Mouse (Mus musculus): ENCODE measurements around the gene Emc8. TPM values are rescaled to one million over a fixed set of nuclear protein-coding genes. Genes with fewer than 3 reads are reported as not detected.

Gene Emc8
- total RNA-seq (2023): 10 to 100 TPM; 18.6 to 40.3 TPM

DNA sequence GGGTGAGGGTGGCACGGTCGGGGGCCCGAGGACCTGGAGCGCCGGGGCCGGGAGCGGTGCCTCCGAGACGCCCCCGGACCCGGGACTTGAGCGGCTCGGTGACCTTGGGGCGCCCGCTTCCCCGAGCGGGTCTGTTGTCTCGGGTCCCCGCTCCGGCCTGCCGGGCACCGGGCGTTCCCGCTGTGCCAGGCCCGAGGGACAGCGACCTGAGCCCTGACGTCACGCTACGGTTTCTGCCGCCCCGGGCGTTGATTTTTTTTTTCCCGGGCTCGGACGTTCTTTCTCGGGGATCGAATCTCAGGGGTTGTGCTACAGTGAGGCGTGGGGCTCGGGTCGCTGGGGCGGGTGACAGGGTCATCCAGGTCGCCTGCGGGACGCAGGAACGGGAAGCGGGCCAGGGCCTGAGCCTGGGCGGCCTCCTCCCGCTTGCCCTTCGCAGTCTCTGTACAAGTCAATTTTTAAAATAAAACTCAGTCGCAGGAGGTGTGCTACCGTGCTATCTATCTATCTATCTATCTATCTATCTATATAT lies at the start of gene Emc8:
Gene Emc8 (minus strand): TSS at position 200 of the 532 bp plus-strand sequence.

DNA sequence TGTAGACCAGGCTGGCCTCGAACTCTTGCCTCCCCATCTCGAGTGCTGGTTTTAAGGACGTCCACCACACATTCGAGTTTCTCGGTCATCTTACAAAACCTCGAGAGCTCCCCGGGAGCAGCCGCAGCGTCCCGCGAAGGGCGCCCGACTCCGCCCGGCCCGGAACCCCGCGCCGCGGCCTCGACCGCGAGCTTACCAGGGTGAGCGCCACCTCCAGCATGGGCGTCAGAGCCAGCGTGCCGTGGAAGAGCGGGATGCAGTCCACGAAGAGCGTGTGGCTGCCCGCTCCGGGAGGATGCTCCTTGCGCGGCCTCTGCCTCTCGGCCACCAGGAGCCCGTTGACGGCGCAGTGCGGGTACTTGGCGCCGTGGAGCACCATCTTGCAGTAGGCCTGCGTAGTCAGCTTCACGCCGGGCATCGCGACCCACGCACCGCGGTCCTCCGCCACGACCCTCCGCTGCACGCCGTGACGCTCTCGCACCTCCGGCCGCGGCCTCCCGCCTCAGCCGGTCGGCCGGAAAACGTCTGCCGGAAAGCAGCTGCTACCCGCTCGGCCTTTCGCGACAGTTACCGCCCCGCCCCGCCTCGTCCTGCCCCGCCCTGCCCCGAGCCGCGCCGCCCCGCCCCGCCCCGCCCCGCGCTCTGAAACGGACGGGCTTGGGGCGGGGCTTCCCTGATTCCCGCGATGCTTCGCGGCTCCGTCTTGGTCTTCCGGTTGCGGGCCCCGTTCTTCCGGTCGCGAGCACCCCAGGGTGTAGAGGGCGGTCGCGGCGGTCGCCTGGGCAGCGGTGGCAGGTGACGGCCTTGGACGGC lies 606 bp downstream of the Emc8 start, which contains the start of the genes Gm27021 and Cox4i1:
Gene Gm27021 (minus strand): TSS at position 519 of the 813 bp plus-strand sequence.
Gene Cox4i1 (plus strand): TSS at position 662 of the 813 bp plus-strand sequence.

DNA sequence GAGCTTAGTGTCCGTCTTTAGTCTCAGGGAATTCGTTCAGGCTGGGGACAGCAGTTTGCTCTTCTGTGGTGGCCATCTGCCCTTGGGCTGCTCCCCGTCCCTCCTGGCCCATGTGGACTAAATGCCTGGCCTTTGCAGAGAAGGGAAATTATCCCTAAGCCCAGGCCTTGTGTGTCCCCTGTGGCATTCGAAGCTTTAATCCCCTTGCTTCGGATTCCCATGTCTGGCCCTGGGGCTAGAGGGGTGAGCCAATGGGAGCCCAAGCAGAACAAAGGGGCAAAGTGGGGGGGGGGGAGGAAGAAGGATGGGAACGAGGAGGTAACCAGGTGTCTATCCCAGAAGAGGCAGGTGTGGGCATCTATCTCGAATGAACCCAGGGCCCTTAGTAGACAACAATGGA lies 20.8 kb downstream of the Emc8 start, which contains the start of gene 1190005I06Rik:
Gene 1190005I06Rik (minus strand): TSS at position 101 of the 400 bp plus-strand sequence.

Other genes with a start within 250 kb of the Emc8 start
- gene Gins2, start 79.3 kb downstream of the Emc8 start, total RNA-seq (2023): 1 to 10 TPM; 1.5 to 2.6 TPM
- not detected for gene 1190005I06Rik, start 20.9 kb downstream of the Emc8 start, total RNA-seq (2023)
- not detected for gene Gm27021, start 494 bp downstream of the Emc8 start, total RNA-seq (2023)
- 100 to 1,000 TPM; 497 to 527 TPM for gene Cox4i1, start 351 bp downstream of the Emc8 start, total RNA-seq (2023)
- 100 to 1,000 TPM; 245 to 285 TPM for gene Irf8, start 67.8 kb upstream of the Emc8 start, total RNA-seq (2023)